ENCODE assay signal across 12 mouse cellular contexts in the genomic region with DNA sequence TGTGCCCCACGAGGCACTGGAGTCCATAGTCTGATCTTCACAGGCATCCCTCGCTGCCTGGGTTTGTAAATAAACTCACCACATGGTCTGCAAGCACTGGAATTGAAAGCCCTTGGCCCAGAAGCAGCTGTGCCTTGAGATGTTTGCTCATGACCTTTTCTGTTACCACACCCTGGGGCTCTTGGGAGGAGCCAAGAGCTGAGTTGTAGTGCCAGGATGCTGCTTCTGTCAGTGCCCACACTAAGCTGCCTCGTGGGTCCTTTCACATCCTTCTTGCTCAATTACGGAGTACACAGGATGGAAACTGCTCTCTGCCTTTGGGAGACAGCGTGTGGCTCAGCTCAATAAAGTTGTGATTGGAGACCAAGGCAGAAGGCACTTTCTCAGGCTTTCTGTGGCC. TPM values are rescaled to one million over a fixed set of nuclear protein-coding genes. Genes with fewer than 3 reads are reported as not detected.
DNase-seq lines count a peak whose midpoint lies in the region; TF ChIP-seq lines count a peak whose summit lies in the region.
"Had no signal": no experiment of that assay in that cellular context is flagged by ENCODE, and none has a peak within 500 bp of the region (broad histone marks: within the 10 kb centered on the region; RNA-seq: fewer than 3 reads in every experiment).

No protein-coding gene starts in this region.

- peak; percentile 93 for DNase-seq in heart, adult 11 months
- DNase-seq in heart, adult 9 months (ENCODE audit: low spot score in 2 of 2): no peak
- DNase-seq in T-cell, adult 2 months (ENCODE audit: low spot score): peak; percentile 85
- DNase-seq in lung, postnatal 25 days (ENCODE audit: low spot score): peak; percentile 81
- peak; percentile 47 for DNase-seq in thymus, adult 2 months
- DNase-seq in gastrocnemius, postnatal 25 days: no peak
- no peak for DNase-seq in cerebellum, adult 9-11 months
- no peak for DNase-seq in layer of hippocampus, adult 8-10 months (ENCODE audit: low spot score in 2 of 2)
- DNase-seq: layer of hippocampus, adult 9-11 months; right cerebral cortex, postnatal 25 days had no signal

- peak overlapping the region; percentile 71 for H3K27ac ChIP-seq in thymus, adult 2 months (ENCODE audit: control insufficient read depth, insufficient read depth, low read length)
- H3K27ac ChIP-seq: forebrain, embryonic 15.5 days; hindbrain, postnatal 0 days had no signal

- TF ChIP-seq CTCF in thymus, adult 2 months (IDR thresholded peaks at IDR 0.05; ENCODE audit: borderline replicate concordance, control insufficient read depth, extremely low read depth, insufficient read depth, low read length, poor library complexity): no peak

- WGBS in thymus, adult 2 months: 55% methylated on average over 5 of the region's 5 CpGs

- no peak for TF ChIP-seq POLR2A in thymus, adult 2 months (IDR thresholded peaks at IDR 0.05; ENCODE audit: control insufficient read depth, extremely low read depth, insufficient read depth, low read length, poor library complexity)

- peak overlapping the region; percentile 28 for H3K4me3 ChIP-seq in thymus, adult 2 months (ENCODE audit: control insufficient read depth, insufficient read depth, low read length)
- H3K4me3 ChIP-seq: forebrain, embryonic 15.5 days had no signal

- no peaks in the 10 kb centered on the region; the same call in 1 of the 2 replicates for H3K36me3 ChIP-seq in thymus, adult 2 months (ENCODE audit: control insufficient read depth, insufficient read depth, low read length)
- H3K36me3 ChIP-seq: forebrain, embryonic 15.5 days had no signal

- H3K4me1 ChIP-seq in thymus, adult 2 months (replicated peaks; ENCODE audit: control insufficient read depth, insufficient read depth, low read length): peaks cover 42% of the 10 kb centered on the region

- no peaks in the 10 kb centered on the region for H3K27me3 ChIP-seq in thymus, adult 2 months (ENCODE audit: control insufficient read depth, insufficient read depth, low read length)
- H3K27me3 ChIP-seq: forebrain, embryonic 15.5 days had no signal

RNA-seq across cellular contexts. Expression of gene Dennd2d, which starts 3.6 kb away (rescaled TPM):
- 39.5 and 47.6 TPM in 2 replicates for polyA plus RNA-seq in thymus, adult 2 months (2012; rRNA removed)
- total RNA-seq in gastrocnemius, postnatal 25 days (2021): under 1 TPM; 0.13 to 0.27 TPM
- total RNA-seq in layer of hippocampus, adult 8-10 months (2022): 1 to 10 TPM in 3 of 4 experiments, under 1 TPM in 1; 0.83 to 1.4 (median 1.1) TPM

Comparison
In these comparisons a context has a peak if more than half of its experiments do, and no peak if none do; other contexts are left out.
1. DNase-seq: peak in heart, adult 11 months (single experiment), T-cell, adult 2 months (single experiment), lung, postnatal 25 days (single experiment) and thymus, adult 2 months (single experiment); none in heart, adult 9 months (0 of 2), gastrocnemius, postnatal 25 days (single experiment), cerebellum, adult 9-11 months (single experiment) and layer of hippocampus, adult 8-10 months (0 of 2).